In genomic region chr6:117254620-117255228, GRCm38 (mm10) we compare ENCODE assay signal across 8 mouse cellular contexts.
A peak's percentile ranks its signal among the peaks of the same experiment; 100 is the strongest.
DNase-seq lines count a peak whose midpoint lies in the region; ATAC-seq lines count a peak whose summit lies in the region.
"Had no signal": no experiment of that assay in that cellular context is flagged by ENCODE, and none has a peak within 500 bp of the region (broad histone marks: within the 10 kb centered on the region; RNA-seq: fewer than 3 reads in every experiment).

No protein-coding gene starts in this region.

- H3K9me3 ChIP-seq in forebrain, embryonic 13.5 days (replicated peaks) = no peaks in the 10 kb centered on the region
- H3K9me3 ChIP-seq: limb, embryonic 15.5 days had no signal

- H3K9ac ChIP-seq in forebrain, embryonic 13.5 days = no peak overlapping the region
- H3K9ac ChIP-seq: limb, embryonic 15.5 days had no signal

- H3K27me3 ChIP-seq in forebrain, embryonic 13.5 days = no peaks in the 10 kb centered on the region
- H3K27me3 ChIP-seq: limb, embryonic 15.5 days had no signal

- H3K4me3 ChIP-seq in forebrain, embryonic 13.5 days = no peak overlapping the region
- H3K4me3 ChIP-seq: limb, embryonic 15.5 days had no signal

- H3K4me2 ChIP-seq in forebrain, embryonic 13.5 days = no peak overlapping the region
- H3K4me2 ChIP-seq: limb, embryonic 15.5 days had no signal

- DNase-seq in MN1 (ENCODE audit: low spot score) = peak; percentile 65
- peak; percentile 33 to 54 for DNase-seq in adrenal gland, adult 18-20 months (ENCODE audit: low spot score in 2 of 2)
- peak; percentile 67 to 71 for DNase-seq in left cerebral cortex, postnatal 25 days (ENCODE audit: low spot score in 2 of 2)
- peak; percentile 46 for DNase-seq in right cerebral cortex, adult 18-20 months

- peaks cover 30% of the 10 kb centered on the region for H3K4me1 ChIP-seq in forebrain, embryonic 13.5 days

- peak; percentile 91 for ATAC-seq in forebrain, embryonic 13.5 days
- peak; percentile 42 to 59; a peak in 3 of 4 replicates for ATAC-seq in hematopoietic stem cell, adult 5-6 weeks (replicated peaks in 1 of 2; ENCODE audit: insufficient read depth in 1 of 2, low FRiP score in 2 of 2, low TSS enrichment in 1 of 2, low read depth in 1 of 2, poor library complexity in 2 of 2, severe bottlenecking in 2 of 2)
- ATAC-seq in activated CD4-positive, CD25-positive, alpha-beta regulatory T cell, adult 4 months = no peak

- H3K36me3 ChIP-seq in forebrain, embryonic 13.5 days (ENCODE audit: poor library complexity, severe bottlenecking) = no peaks in the 10 kb centered on the region
- H3K36me3 ChIP-seq: limb, embryonic 15.5 days had no signal

- peak overlapping the region; percentile 79 for H3K27ac ChIP-seq in forebrain, embryonic 13.5 days
- H3K27ac ChIP-seq: limb, embryonic 15.5 days had no signal

- WGBS in forebrain, embryonic 13.5 days = 44% methylated on average over 3 of the region's 3 CpGs

- intact Hi-C loops in left cerebral cortex, postnatal 25 days (cut with DNase I) = no loop called here
